Mouse (Mus musculus) layer of hippocampus, postnatal 10 days (tissue): ENCODE results near the gene Gdi2. TPM values are rescaled to one million over a fixed set of nuclear protein-coding genes. Genes with fewer than 3 reads are reported as not detected.
"Not testable (repeated sequence)": the region's sequence is repeated elsewhere in the genome, so short reads cannot be mapped to it uniquely, and the experiment has no call there.

ENCODE experiments used
- DNase-seq, 2 experiments: peaks; one replicate each; pipeline ENCODE4 v3.0.0; 2021; ENCODE audit warnings: low spot score in 2 of 2
- long read RNA-seq: library from polyadenylated mRNA; stranded (forward); transcript quantifications from one replicate; pipeline ENCODE4 v2.0.0, GENCODE M21; 2023
- total RNA-seq, 2 experiments: library from RNA; stranded (reverse); gene quantifications; 2 replicates each; pipeline ENCODE4 v1.2.3; 2021

Gene Gdi2
- total RNA-seq: 100 to 1,000 TPM; 338 to 356 TPM
- long read RNA-seq, full-length matches to known transcripts: 177 of 195 reads
- long read RNA-seq, partial matches to known transcripts: 11 of 195 reads
- long read RNA-seq, other reads (novel, unspliced or antisense): 7 of 195 reads

- peak; percentile 91 to 95 for DNase-seq
Observed at GRCm38 (mm10) chr13:3537594-3538222, at the start of gene Gdi2. TSS of gene Gdi2 (plus strand) at chr13:3538063.

- no peak for DNase-seq
Observed at GRCm38 (mm10) chr13:3495526-3495925, 42.3 kb upstream of the Gdi2 start.

GRCm38 (mm10) chr13:3501014-3501413 lies 36.8 kb upstream of the Gdi2 start:
- DNase-seq: not testable (repeated sequence)

- not testable (repeated sequence) for DNase-seq
Observed at GRCm38 (mm10) chr13:3515351-3515750, 22.5 kb upstream of the Gdi2 start.

- not testable (repeated sequence) for DNase-seq
Observed at GRCm38 (mm10) chr13:3519357-3519756, 18.5 kb upstream of the Gdi2 start.

- DNase-seq: not testable (repeated sequence)
Observed at GRCm38 (mm10) chr13:3519994-3520393, 17.9 kb upstream of the Gdi2 start.

- DNase-seq: peak; percentile 31 to 37
Observed at GRCm38 (mm10) chr13:3523459-3523858, 14.4 kb upstream of the Gdi2 start.

GRCm38 (mm10) chr13:3523946-3524345 lies 13.9 kb upstream of the Gdi2 start:
- DNase-seq: no peak

GRCm38 (mm10) chr13:3525611-3526051 lies 12.2 kb upstream of the Gdi2 start:
- no peak for DNase-seq

GRCm38 (mm10) chr13:3526328-3526727 lies 11.5 kb upstream of the Gdi2 start:
- DNase-seq: no peak

GRCm38 (mm10) chr13:3530451-3530850 lies 7.4 kb upstream of the Gdi2 start:
- DNase-seq: no peak

- not testable (repeated sequence) for DNase-seq
Observed at GRCm38 (mm10) chr13:3531176-3531575, 6.7 kb upstream of the Gdi2 start.

- no peak for DNase-seq
Observed at GRCm38 (mm10) chr13:3531692-3532320, 6.1 kb upstream of the Gdi2 start.

- DNase-seq: no peak
Observed at GRCm38 (mm10) chr13:3532451-3532850, 5.4 kb upstream of the Gdi2 start.

GRCm38 (mm10) chr13:3534146-3534545 lies 3.7 kb upstream of the Gdi2 start:
- no peak for DNase-seq

- DNase-seq: peak; percentile 70 to 78
Observed at GRCm38 (mm10) chr13:3538223-3538968, 533 bp downstream of the Gdi2 start.

GRCm38 (mm10) chr13:3538969-3539562 lies 1.2 kb downstream of the Gdi2 start:
- DNase-seq: no peak

- no peak for DNase-seq
Observed at GRCm38 (mm10) chr13:3540166-3540565, 2.3 kb downstream of the Gdi2 start.

- no peak for DNase-seq
Observed at GRCm38 (mm10) chr13:3541159-3541782, 3.4 kb downstream of the Gdi2 start.

GRCm38 (mm10) chr13:3544077-3544874 lies 6.4 kb downstream of the Gdi2 start:
- no peak for DNase-seq
